Mouse (Mus musculus): ENCODE results near the gene Uaca. TPM values are rescaled to one million over a fixed set of nuclear protein-coding genes. Genes with fewer than 3 reads are reported as not detected.

Uaca gene
- polyA plus RNA-seq, 1 experiment from 2014 or later, result 15.2 TPM

GRCm38 (mm10) chr9:60822681-60823080 is 28.3 kb downstream of the Uaca start:
- 88% methylated on average over 6 of the region's 6 CpGs for WGBS
- H3K4me2 ChIP-seq (replicated peaks), result no peak overlapping the region
- DNase-seq (ENCODE audit: low spot score), result no peak

GRCm38 (mm10) chr9:60825506-60825905 is 31.2 kb downstream of the Uaca start:
- Histone ChIP-seq H3K27me3 (ENCODE audit: control insufficient read depth, insufficient read depth, low read length) (no peaks in the 10 kb centered on the region), H3K9ac (no peak overlapping the region), H3K9me3 (ENCODE audit: control insufficient read depth, low read length) (no peaks in the 10 kb centered on the region), H3K4me2 (replicated peaks) (no peak overlapping the region), H3K36me3 (replicated peaks; ENCODE audit: control insufficient read depth, insufficient read depth) (no peaks in the 10 kb centered on the region), H3K27ac (no peak overlapping the region), H3K4me3 (replicated peaks; ENCODE audit: low read length) (no peak overlapping the region), H3K4me1 (replicated peaks; ENCODE audit: control insufficient read depth, insufficient read depth, low read length) (no peaks in the 10 kb centered on the region)
- DNase-seq (ENCODE audit: low spot score) (no peak), ATAC-seq (ENCODE audit: low FRiP score) (no peak)
- 92% methylated on average over 7 of the region's 7 CpGs for WGBS

More at GRCm38 (mm10) chr9:60822681-60823080, 28.3 kb downstream of the Uaca start:
- no peaks in the 10 kb centered on the region for H3K4me1 ChIP-seq (replicated peaks; ENCODE audit: control insufficient read depth, insufficient read depth, low read length)
- H3K36me3 ChIP-seq (replicated peaks; ENCODE audit: control insufficient read depth, insufficient read depth), result no peaks in the 10 kb centered on the region
- no peak overlapping the region for H3K9ac ChIP-seq
- no peaks in the 10 kb centered on the region for H3K9me3 ChIP-seq (ENCODE audit: control insufficient read depth, low read length)
- ATAC-seq (ENCODE audit: low FRiP score), result no peak
- no peaks in the 10 kb centered on the region for H3K27me3 ChIP-seq (ENCODE audit: control insufficient read depth, insufficient read depth, low read length)
- H3K27ac ChIP-seq, result no peak overlapping the region
- H3K4me3 ChIP-seq (replicated peaks; ENCODE audit: low read length), result no peak overlapping the region

- 77% methylated on average over 7 of the region's 7 CpGs for WGBS
- H3K9me3 ChIP-seq (ENCODE audit: control insufficient read depth, low read length), result no peaks in the 10 kb centered on the region
- no peaks in the 10 kb centered on the region for H3K27me3 ChIP-seq (ENCODE audit: control insufficient read depth, insufficient read depth, low read length)
- no peak overlapping the region for H3K4me3 ChIP-seq (replicated peaks; ENCODE audit: low read length)
- ATAC-seq (ENCODE audit: low FRiP score), result no peak
- H3K9ac ChIP-seq, result no peak overlapping the region
- H3K4me2 ChIP-seq (replicated peaks), result no peak overlapping the region
- no peak overlapping the region for H3K27ac ChIP-seq
- H3K36me3 ChIP-seq (replicated peaks; ENCODE audit: control insufficient read depth, insufficient read depth), result no peaks in the 10 kb centered on the region
- H3K4me1 ChIP-seq (replicated peaks; ENCODE audit: control insufficient read depth, insufficient read depth, low read length), result no peaks in the 10 kb centered on the region
- DNase-seq (ENCODE audit: low spot score), result no peak
Measured at GRCm38 (mm10) chr9:60826759-60827158, 32.4 kb downstream of the Uaca start.

- Histone ChIP-seq H3K9me3 (ENCODE audit: control insufficient read depth, low read length) (no peaks in the 10 kb centered on the region), H3K4me2 (replicated peaks) (no peak overlapping the region), H3K27ac (no peak overlapping the region), H3K4me1 (replicated peaks; ENCODE audit: control insufficient read depth, insufficient read depth, low read length) (no peaks in the 10 kb centered on the region), H3K9ac (no peak overlapping the region), H3K36me3 (replicated peaks; ENCODE audit: control insufficient read depth, insufficient read depth) (no peaks in the 10 kb centered on the region), H3K4me3 (replicated peaks; ENCODE audit: low read length) (no peak overlapping the region), H3K27me3 (ENCODE audit: control insufficient read depth, insufficient read depth, low read length) (no peaks in the 10 kb centered on the region)
- DNase-seq (ENCODE audit: low spot score) (no peak), ATAC-seq (ENCODE audit: low FRiP score) (no peak)
- 84% methylated on average over 2 of the region's 2 CpGs for WGBS
Measured at GRCm38 (mm10) chr9:60828196-60828595, 33.9 kb downstream of the Uaca start.

GRCm38 (mm10) chr9:60829610-60830009 is 35.3 kb downstream of the Uaca start:
- Histone ChIP-seq H3K4me1 (replicated peaks; ENCODE audit: control insufficient read depth, insufficient read depth, low read length) (no peaks in the 10 kb centered on the region), H3K9me3 (ENCODE audit: control insufficient read depth, low read length) (no peaks in the 10 kb centered on the region), H3K4me3 (replicated peaks; ENCODE audit: low read length) (no peak overlapping the region), H3K27me3 (ENCODE audit: control insufficient read depth, insufficient read depth, low read length) (no peaks in the 10 kb centered on the region), H3K4me2 (replicated peaks) (no peak overlapping the region), H3K36me3 (replicated peaks; ENCODE audit: control insufficient read depth, insufficient read depth) (no peaks in the 10 kb centered on the region), H3K9ac (no peak overlapping the region), H3K27ac (no peak overlapping the region)
- 80% methylated on average over 4 of the region's 4 CpGs for WGBS
- DNase-seq (ENCODE audit: low spot score) (no peak), ATAC-seq (ENCODE audit: low FRiP score) (no peak)

- H3K4me3 ChIP-seq (replicated peaks; ENCODE audit: low read length), result no peak overlapping the region
- H3K27ac ChIP-seq, result no peak overlapping the region
- 86% methylated on average over 3 of the region's 3 CpGs for WGBS
- H3K27me3 ChIP-seq (ENCODE audit: control insufficient read depth, insufficient read depth, low read length), result no peaks in the 10 kb centered on the region
- no peak for ATAC-seq (ENCODE audit: low FRiP score)
- H3K4me2 ChIP-seq (replicated peaks), result no peak overlapping the region
- no peak for DNase-seq (ENCODE audit: low spot score)
- H3K9me3 ChIP-seq (ENCODE audit: control insufficient read depth, low read length), result no peaks in the 10 kb centered on the region
- H3K36me3 ChIP-seq (replicated peaks; ENCODE audit: control insufficient read depth, insufficient read depth), result no peaks in the 10 kb centered on the region
- H3K9ac ChIP-seq, result no peak overlapping the region
- no peaks in the 10 kb centered on the region for H3K4me1 ChIP-seq (replicated peaks; ENCODE audit: control insufficient read depth, insufficient read depth, low read length)
Measured at GRCm38 (mm10) chr9:60830079-60830478, 35.7 kb downstream of the Uaca start.

- WGBS, result 94% methylated on average over 8 of the region's 8 CpGs
- no peaks in the 10 kb centered on the region for H3K9me3 ChIP-seq (ENCODE audit: control insufficient read depth, low read length)
- no peak for DNase-seq (ENCODE audit: low spot score)
- no peak overlapping the region for H3K27ac ChIP-seq
- H3K4me2 ChIP-seq (replicated peaks), result no peak overlapping the region
- no peak for ATAC-seq (ENCODE audit: low FRiP score)
- H3K27me3 ChIP-seq (ENCODE audit: control insufficient read depth, insufficient read depth, low read length), result no peaks in the 10 kb centered on the region
- H3K4me3 ChIP-seq (replicated peaks; ENCODE audit: low read length), result no peak overlapping the region
- peaks cover 3% of the 10 kb centered on the region for H3K4me1 ChIP-seq (replicated peaks; ENCODE audit: control insufficient read depth, insufficient read depth, low read length)
- H3K9ac ChIP-seq, result no peak overlapping the region
- no peaks in the 10 kb centered on the region for H3K36me3 ChIP-seq (replicated peaks; ENCODE audit: control insufficient read depth, insufficient read depth)
Measured at GRCm38 (mm10) chr9:60832233-60832632, 37.9 kb downstream of the Uaca start.

- 53% methylated on average over 5 of the region's 5 CpGs for WGBS
- no peak overlapping the region for H3K27ac ChIP-seq
- no peaks in the 10 kb centered on the region for H3K9me3 ChIP-seq (ENCODE audit: control insufficient read depth, low read length)
- peaks cover 19% of the 10 kb centered on the region for H3K4me1 ChIP-seq (replicated peaks; ENCODE audit: control insufficient read depth, insufficient read depth, low read length)
- no peak overlapping the region for H3K9ac ChIP-seq
- H3K27me3 ChIP-seq (ENCODE audit: control insufficient read depth, insufficient read depth, low read length), result no peaks in the 10 kb centered on the region
- no peak overlapping the region for H3K4me3 ChIP-seq (replicated peaks; ENCODE audit: low read length)
- no peak for DNase-seq (ENCODE audit: low spot score)
- H3K4me2 ChIP-seq (replicated peaks), result no peak overlapping the region
- H3K36me3 ChIP-seq (replicated peaks; ENCODE audit: control insufficient read depth, insufficient read depth), result no peaks in the 10 kb centered on the region
- no peak for ATAC-seq (ENCODE audit: low FRiP score)
Measured at GRCm38 (mm10) chr9:60836151-60836550, 41.8 kb downstream of the Uaca start.

GRCm38 (mm10) chr9:60837078-60837448 is 42.7 kb downstream of the Uaca start:
- 52% methylated on average over 4 of the region's 4 CpGs for WGBS
- Histone ChIP-seq H3K27me3 (ENCODE audit: control insufficient read depth, insufficient read depth, low read length) (no peaks in the 10 kb centered on the region), H3K27ac (no peak overlapping the region; the same call in 1 of the 2 replicates), H3K4me3 (replicated peaks; ENCODE audit: low read length) (no peak overlapping the region), H3K9me3 (ENCODE audit: control insufficient read depth, low read length) (no peaks in the 10 kb centered on the region), H3K4me2 (replicated peaks) (peak overlapping the region; percentile 49), H3K36me3 (replicated peaks; ENCODE audit: control insufficient read depth, insufficient read depth) (no peaks in the 10 kb centered on the region), H3K9ac (no peak overlapping the region), H3K4me1 (replicated peaks; ENCODE audit: control insufficient read depth, insufficient read depth, low read length) (peaks cover 19% of the 10 kb centered on the region)
- DNase-seq (ENCODE audit: low spot score) (no peak), ATAC-seq (ENCODE audit: low FRiP score) (no peak)

GRCm38 (mm10) chr9:60837449-60838141 is 43.3 kb downstream of the Uaca start:
- Histone ChIP-seq H3K27me3 (ENCODE audit: control insufficient read depth, insufficient read depth, low read length) (no peaks in the 10 kb centered on the region), H3K36me3 (replicated peaks; ENCODE audit: control insufficient read depth, insufficient read depth) (no peaks in the 10 kb centered on the region), H3K9me3 (ENCODE audit: control insufficient read depth, low read length) (no peaks in the 10 kb centered on the region), H3K4me3 (replicated peaks; ENCODE audit: low read length) (peak overlapping the region; percentile 11), H3K9ac (0 out of 2 replicates have a peak overlapping the region, but pooled peaks have one; percentile 4), H3K27ac (peak overlapping the region; percentile 3), H3K4me1 (replicated peaks; ENCODE audit: control insufficient read depth, insufficient read depth, low read length) (peaks cover 19% of the 10 kb centered on the region), H3K4me2 (replicated peaks) (peak overlapping the region; percentile 49)
- ATAC-seq (ENCODE audit: low FRiP score) (no peak), DNase-seq (ENCODE audit: low spot score) (no peak)
- 6% methylated on average over 20 of the region's 20 CpGs for WGBS
